Mouse (Mus musculus) liver, embryonic 14.5 days (tissue): ENCODE results near the gene Nedd9.

Experiments used
- CTCF ChIP-seq: IDR thresholded peaks from 2 replicates; pipeline ENCODE4 v1.5.1; 2016; ENCODE audit warnings: antibody characterized with exemption, low read depth, control low read depth
- EP300 ChIP-seq: IDR thresholded peaks from 2 replicates; pipeline ENCODE4 v1.6.1; 2016; ENCODE audit warnings: antibody characterized with exemption, low read depth

- TF ChIP-seq EP300 (no peak), CTCF (no peak)
These were observed 129.6 kb downstream of the Nedd9 start for GRCm38 (mm10) chr13:41357586-41357985.
